Mouse (Mus musculus): Measurements from ENCODE around the gene Etv6.
A peak's percentile ranks its signal among the peaks of the same experiment; 100 is the strongest.
"Not testable (repeated sequence)": the region's sequence is repeated elsewhere in the genome, so short reads cannot be mapped to it uniquely, and the experiment has no call there.

Gene Etv6

GRCm38 (mm10) chr6:134035490-134036405 is at the start of gene Etv6:
Gene Etv6 (plus strand): TSS chr6:134035700.
- peak; percentile 83 for DNase-seq (ENCODE audit: low read depth)

GRCm38 (mm10) chr6:133986161-133986560 is 49.3 kb upstream of the Etv6 start:
- DNase-seq (ENCODE audit: low read depth): no peak

- no peak for DNase-seq (ENCODE audit: low read depth)
These were observed 48.4 kb upstream of the Etv6 start for GRCm38 (mm10) chr6:133987068-133987591.

- DNase-seq (ENCODE audit: low read depth): no peak
These were observed 47.5 kb upstream of the Etv6 start for GRCm38 (mm10) chr6:133988011-133988410.

GRCm38 (mm10) chr6:133997461-133997860 is 38.0 kb upstream of the Etv6 start:
- DNase-seq (ENCODE audit: low read depth): no peak

GRCm38 (mm10) chr6:133997935-133998334 is 37.6 kb upstream of the Etv6 start:
- DNase-seq (ENCODE audit: low read depth): no peak

- DNase-seq (ENCODE audit: low read depth): not testable (repeated sequence)
These were observed 20.9 kb upstream of the Etv6 start for GRCm38 (mm10) chr6:134014488-134015110.

- DNase-seq (ENCODE audit: low read depth): no peak
These were observed 16.7 kb upstream of the Etv6 start for GRCm38 (mm10) chr6:134018807-134019206.

GRCm38 (mm10) chr6:134020821-134021220 is 14.7 kb upstream of the Etv6 start:
- no peak for DNase-seq (ENCODE audit: low read depth)

GRCm38 (mm10) chr6:134026264-134026663 is 9.2 kb upstream of the Etv6 start:
- DNase-seq (ENCODE audit: low read depth): no peak

- DNase-seq (ENCODE audit: low read depth): no peak
These were observed 8.5 kb upstream of the Etv6 start for GRCm38 (mm10) chr6:134027022-134027421.

GRCm38 (mm10) chr6:134032451-134032850 is 3.0 kb upstream of the Etv6 start:
- no peak for DNase-seq (ENCODE audit: low read depth)

- no peak for DNase-seq (ENCODE audit: low read depth)
These were observed 1.1 kb upstream of the Etv6 start for GRCm38 (mm10) chr6:134034436-134034835.

- DNase-seq (ENCODE audit: low read depth): peak; percentile 74
These were observed 503 bp upstream of the Etv6 start for GRCm38 (mm10) chr6:134034904-134035489.

- DNase-seq (ENCODE audit: low read depth): peak; percentile 62
These were observed 1.0 kb downstream of the Etv6 start for GRCm38 (mm10) chr6:134036491-134036911.

- DNase-seq (ENCODE audit: low read depth): peak; percentile 48
These were observed 1.5 kb downstream of the Etv6 start for GRCm38 (mm10) chr6:134036951-134037431.

GRCm38 (mm10) chr6:134037960-134038359 is 2.5 kb downstream of the Etv6 start:
- DNase-seq (ENCODE audit: low read depth): no peak

GRCm38 (mm10) chr6:134038881-134039280 is 3.4 kb downstream of the Etv6 start:
- no peak for DNase-seq (ENCODE audit: low read depth)

- no peak for DNase-seq (ENCODE audit: low read depth)
These were observed 3.9 kb downstream of the Etv6 start for GRCm38 (mm10) chr6:134039351-134039750.

GRCm38 (mm10) chr6:134040312-134040711 is 4.8 kb downstream of the Etv6 start:
- DNase-seq (ENCODE audit: low read depth): no peak

- DNase-seq (ENCODE audit: low read depth): no peak
These were observed 5.8 kb downstream of the Etv6 start for GRCm38 (mm10) chr6:134041286-134041685.

- no peak for DNase-seq (ENCODE audit: low read depth)
These were observed 6.4 kb downstream of the Etv6 start for GRCm38 (mm10) chr6:134041916-134042315.

Data from naive thymus-derived CD4-positive, alpha-beta T cell, adult 2 months (primary cell).